Mouse (Mus musculus) ovary, adult 2 months (tissue): Measurements from ENCODE around the gene 4930539E08Rik. TPM values are rescaled to one million over a fixed set of nuclear protein-coding genes. Genes with fewer than 3 reads are reported as not detected.

ENCODE experiments used
- polyA plus RNA-seq: library from polyadenylated mRNA; depleted of rRNA; stranded (reverse); fragments of >200 nt; gene quantifications from 2 replicates; pipeline ENCODE4 v1.2.3, GENCODE M21; 2012; rRNA removed

Gene 4930539E08Rik
- polyA plus RNA-seq = 0.22 and 0.42 TPM in 2 replicates

GRCm38 (mm10) chr17:28915060-28915628 lies at the start of gene 4930539E08Rik:
Gene 4930539E08Rik (minus strand): TSS chr17:28915324.

GRCm38 (mm10) chr17:28951831-28952799 lies 37.0 kb upstream of the 4930539E08Rik start, which contains the start of gene Kctd20:
Gene Kctd20 (plus strand): TSS chr17:28951950.

GRCm38 (mm10) chr17:28943740-28944139 lies 28.6 kb upstream of the 4930539E08Rik start, which contains the start of gene Pxt1:
Gene Pxt1 (minus strand): TSS chr17:28943840.

GRCm38 (mm10) chr17:28858205-28858604 lies 56.9 kb downstream of the 4930539E08Rik start, which contains the start of gene Pnpla1:
Gene Pnpla1 (plus strand): TSS chr17:28858411.

Other genes with a start within 250 kb of the 4930539E08Rik start
- gene Slc26a8, start 225.1 kb downstream of the 4930539E08Rik start, polyA plus RNA-seq = 0.94 and 1.7 TPM in 2 replicates
- 82.6 and 83.3 TPM in 2 replicates for gene Mapk14, start 224.0 kb downstream of the 4930539E08Rik start, polyA plus RNA-seq
- 0.56 and 0.62 TPM in 2 replicates for gene AC170998.1, start 189.2 kb downstream of the 4930539E08Rik start, polyA plus RNA-seq
- gene Mapk13, start 146.0 kb downstream of the 4930539E08Rik start, polyA plus RNA-seq = 14.4 and 15.7 TPM in 2 replicates
- 43.8 and 54.5 TPM in 2 replicates for gene Brpf3, start 114.2 kb downstream of the 4930539E08Rik start, polyA plus RNA-seq
- gene Pnpla1, start 56.9 kb downstream of the 4930539E08Rik start, polyA plus RNA-seq = 0.08 TPM in 1 of 2 replicates, not detected in the other
- 1.6 and 2.4 TPM in 2 replicates for gene Pxt1, start 28.5 kb upstream of the 4930539E08Rik start, polyA plus RNA-seq
- 67.4 and 69.9 TPM in 2 replicates for gene Kctd20, start 36.6 kb upstream of the 4930539E08Rik start, polyA plus RNA-seq
- gene Stk38, start 92.7 kb upstream of the 4930539E08Rik start, polyA plus RNA-seq = 57.2 and 142 TPM in 2 replicates
- gene Srsf3, start 117.3 kb upstream of the 4930539E08Rik start, polyA plus RNA-seq = 173 and 223 TPM in 2 replicates
- 51.4 and 61.8 TPM in 2 replicates for gene Cdkn1a, start 175.7 kb upstream of the 4930539E08Rik start, polyA plus RNA-seq
- 1.4 and 2.4 TPM in 2 replicates for gene Rab44, start 198.8 kb upstream of the 4930539E08Rik start, polyA plus RNA-seq